Mouse (Mus musculus): Measurements from ENCODE around the gene Gipc3.

GRCm38 (mm10) chr10:81356352-81356990 is 13.4 kb upstream of the Gipc3 start:
- no peak for TF ChIP-seq CTCF (IDR thresholded peaks at IDR 0.05; ENCODE audit: borderline replicate concordance, control insufficient read depth, extremely low read depth, insufficient read depth, low read length, poor library complexity)
- TF ChIP-seq POLR2A (IDR thresholded peaks at IDR 0.05; ENCODE audit: control insufficient read depth, extremely low read depth, insufficient read depth, low read length, poor library complexity) = no peak

Measured in thymus, adult 2 months (tissue).